Mouse (Mus musculus) spleen, adult 10 weeks (tissue): ENCODE results near the gene 9230112D13Rik. TPM values are rescaled to one million over a fixed set of nuclear protein-coding genes. Genes with fewer than 3 reads are reported as not detected.

ENCODE experiments used
- polyA plus RNA-seq: library from polyadenylated mRNA; stranded (reverse); fragments of 350-450 nt; fragmentation: Illumina TruSeq; extraction: RNeasy Lipid Tissue Mini Kit (QIAGEN cat#74804); gene quantifications from one replicate; pipeline ENCODE4 v1.2.3, GENCODE M21; 2015; ENCODE audit warnings: low replicate concordance; ENCODE audit not compliant: insufficient read depth

9230112D13Rik gene
- polyA plus RNA-seq: not detected

DNA sequence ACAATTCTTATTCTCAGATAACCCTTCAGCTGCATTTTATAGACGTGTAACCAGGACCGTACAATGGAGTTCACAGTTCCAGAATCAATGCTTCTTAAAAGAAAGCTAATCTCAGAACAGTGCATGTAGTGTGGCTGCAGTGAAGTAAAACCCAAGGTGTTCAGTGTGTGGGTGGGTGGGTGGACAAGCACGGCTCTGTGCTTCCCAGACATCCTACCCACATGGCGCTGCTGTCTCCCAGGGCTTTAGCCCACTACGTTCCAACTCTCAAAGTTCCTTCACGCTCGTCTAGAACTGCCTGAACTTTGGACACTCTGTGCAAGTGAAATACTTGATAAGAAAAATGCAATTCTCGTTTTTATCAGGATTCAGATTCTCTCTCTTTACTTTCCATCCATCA, at the start of gene 9230112D13Rik:
Gene 9230112D13Rik, minus strand, starts transcription at position 101 of the 400 bp plus-strand sequence.

DNA sequence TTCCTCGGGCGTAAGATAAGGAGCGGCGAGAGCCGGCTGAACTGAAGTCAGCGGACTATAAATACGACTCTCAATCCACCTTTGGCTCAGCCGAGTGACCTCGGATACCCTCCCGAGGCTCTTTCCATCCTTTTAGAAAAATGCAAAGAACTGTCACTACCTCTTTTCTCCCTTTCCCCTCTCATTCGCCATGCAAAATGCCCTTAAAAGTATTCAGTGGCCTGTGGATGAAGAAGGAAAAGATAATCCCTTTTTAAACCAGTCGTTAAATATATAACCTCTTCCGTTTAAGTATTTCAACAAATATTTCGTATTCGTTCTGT, 19.3 kb downstream of the 9230112D13Rik start, which contains the start of gene Bmpr1a:
Gene Bmpr1a, minus strand, starts transcription at position 17 of the 323 bp plus-strand sequence.

Other genes starting within 250 kb of the 9230112D13Rik start
- 16.9 TPM for gene Shld2, start 212.3 kb downstream of the 9230112D13Rik start, polyA plus RNA-seq
- 213 TPM for gene Glud1, start 212.1 kb downstream of the 9230112D13Rik start, polyA plus RNA-seq
- gene Fam25c, start 167.4 kb downstream of the 9230112D13Rik start, polyA plus RNA-seq: not detected
- 2.2 TPM for gene Sncg, start 148.0 kb downstream of the 9230112D13Rik start, polyA plus RNA-seq
- gene Mmrn2, start 147.3 kb downstream of the 9230112D13Rik start, polyA plus RNA-seq: 14.9 TPM
- gene Bmpr1a, start 19.5 kb downstream of the 9230112D13Rik start, polyA plus RNA-seq: 12.9 TPM
- 0.47 TPM for gene Ldb3, start 65.9 kb upstream of the 9230112D13Rik start, polyA plus RNA-seq
- gene Opn4, start 77.3 kb upstream of the 9230112D13Rik start, polyA plus RNA-seq: not detected
- 87.7 TPM for gene Wapl, start 151.1 kb upstream of the 9230112D13Rik start, polyA plus RNA-seq